Mouse (Mus musculus) kidney, postnatal 0 days (tissue): Measurements from ENCODE around the gene Mroh3. TPM values are rescaled to one million over a fixed set of nuclear protein-coding genes. Genes with fewer than 3 reads are reported as not detected.

ENCODE experiments used
- ATAC-seq: fragments of 200-750 bp; cut with Nextera tagmentation; replicated peaks from 2 replicates; pipeline ENCODE4 v1.8.0; 2017; ENCODE audit warnings: low read depth, moderate number of reproducible peaks, moderate TSS enrichment, moderate library complexity; ENCODE audit not compliant: low FRiP score
- DNase-seq: peaks from one replicate; pipeline ENCODE4 v3.0.0-alpha.2; 2016; ENCODE audit warnings: low spot score
- H3K27ac ChIP-seq: fragments of 300-500 bp; sonication (generic); 2 replicates; pipeline ENCODE4 v1.5.1; 2014; ENCODE audit warnings: mild to moderate bottlenecking
- H3K27me3 ChIP-seq: fragments of 300-500 bp; sonication (generic); 2 replicates; pipeline ENCODE4 v1.6.1; 2014; ENCODE audit warnings: low read length, mixed read lengths; ENCODE audit not compliant: insufficient read depth
- H3K36me3 ChIP-seq: fragments of 300-500 bp; sonication (generic); 2 replicates; pipeline ENCODE4 v1.6.1; 2014; ENCODE audit warnings: low read length, mixed read lengths; ENCODE audit not compliant: insufficient read depth
- H3K4me1 ChIP-seq: fragments of 300-500 bp; sonication (generic); replicated peaks from 2 replicates; pipeline ENCODE4 v1.6.1; 2014; ENCODE audit warnings: antibody characterized with exemption, low read length, mixed read lengths; ENCODE audit not compliant: insufficient read depth
- H3K4me2 ChIP-seq: fragments of 300-500 bp; sonication (generic); 2 replicates; pipeline ENCODE4 v1.6.1; 2014; ENCODE audit warnings: mild to moderate bottlenecking, low read length, moderate library complexity, mixed read lengths
- H3K4me3 ChIP-seq: fragments of 300-500 bp; sonication (generic); replicated peaks from 2 replicates; pipeline ENCODE4 v1.5.1; 2014; ENCODE audit warnings: low read depth, low read length
- H3K9ac ChIP-seq: fragments of 300-500 bp; sonication (generic); 2 replicates; pipeline ENCODE4 v1.6.1; 2014; ENCODE audit warnings: low read depth, low read length
- H3K9me3 ChIP-seq: fragments of 300-500 bp; sonication (generic); replicated peaks from 2 replicates; pipeline ENCODE4 v1.6.1; 2016; ENCODE audit warnings: low read length, inconsistent platforms, mixed read lengths
- CTCF ChIP-seq: IDR thresholded peaks from 2 replicates; pipeline ENCODE4 v1.5.1; 2016; ENCODE audit warnings: antibody characterized with exemption, low read depth, mild to moderate bottlenecking, moderate library complexity
- WGBS: fragments of 180-500 bp; shearing (Covaris S2); extraction: QIAGEN DNeasy Blood & Tissue Kit; methylation state at CpG from one replicate; pipeline ENCODE4 v1.1.7; 2014; 5-methylcytosine and 5-hydroxymethylcytosine counted together
- polyA plus RNA-seq: library from polyadenylated mRNA; unstranded; fragments of >200 nt; fragmentation: Nextera tagmentation; extraction: Ambion mirVana; gene quantifications from 2 replicates; pipeline ENCODE4 v1.2.1, GENCODE M21; 2015

Mroh3 gene
- polyA plus RNA-seq, result not detected in 2 replicates

GRCm38 (mm10) chr1:136212803-136213202 lies at the start of gene Mroh3:
TSS of gene Mroh3 (minus strand) at chr1:136212828.
- Histone ChIP-seq H3K4me2 (no peak within 1 kb of the TSS), H3K27me3 (no peaks in the 10 kb centered on the region), H3K4me1 (no peaks in the 10 kb centered on the region), H3K27ac (no peak within 1 kb of the TSS), H3K9me3 (no peaks in the 10 kb centered on the region), H3K4me3 (no peak within 1 kb of the TSS), H3K9ac (no peak within 1 kb of the TSS), H3K36me3 (peaks cover 5% of the 10 kb centered on the region; the same call in 1 of the 2 replicates)
- DNase-seq (peak; percentile 69), ATAC-seq (peak; percentile 47)
- TF ChIP-seq CTCF, result peak; percentile 72
- 57% methylated on average over 3 of the region's 3 CpGs for WGBS

GRCm38 (mm10) chr1:136260635-136261238 lies 48.1 kb upstream of the Mroh3 start, which contains the start of gene Gpr25:
TSS of gene Gpr25 (minus strand) at chr1:136260873.
- DNase-seq, result no peak
- ATAC-seq, result no peak; the same call in 1 of the 2 replicates
- H3K4me1 ChIP-seq, result peaks cover 12% of the 10 kb centered on the region; the same call in 1 of the 2 replicates
- H3K9me3 ChIP-seq, result no peaks in the 10 kb centered on the region
- H3K27ac ChIP-seq, result no peak within 1 kb of the TSS
- peak within 1 kb of the TSS; percentile 92 for H3K4me2 ChIP-seq
- H3K36me3 ChIP-seq, result no peaks in the 10 kb centered on the region
- H3K9ac ChIP-seq, result peak within 1 kb of the TSS; percentile 42
- TF ChIP-seq CTCF, result no peak
- H3K4me3 ChIP-seq, result peak within 1 kb of the TSS; percentile 48
- 9% methylated on average over 28 of the region's 28 CpGs for WGBS
- peaks cover 55% of the 10 kb centered on the region for H3K27me3 ChIP-seq

DNA sequence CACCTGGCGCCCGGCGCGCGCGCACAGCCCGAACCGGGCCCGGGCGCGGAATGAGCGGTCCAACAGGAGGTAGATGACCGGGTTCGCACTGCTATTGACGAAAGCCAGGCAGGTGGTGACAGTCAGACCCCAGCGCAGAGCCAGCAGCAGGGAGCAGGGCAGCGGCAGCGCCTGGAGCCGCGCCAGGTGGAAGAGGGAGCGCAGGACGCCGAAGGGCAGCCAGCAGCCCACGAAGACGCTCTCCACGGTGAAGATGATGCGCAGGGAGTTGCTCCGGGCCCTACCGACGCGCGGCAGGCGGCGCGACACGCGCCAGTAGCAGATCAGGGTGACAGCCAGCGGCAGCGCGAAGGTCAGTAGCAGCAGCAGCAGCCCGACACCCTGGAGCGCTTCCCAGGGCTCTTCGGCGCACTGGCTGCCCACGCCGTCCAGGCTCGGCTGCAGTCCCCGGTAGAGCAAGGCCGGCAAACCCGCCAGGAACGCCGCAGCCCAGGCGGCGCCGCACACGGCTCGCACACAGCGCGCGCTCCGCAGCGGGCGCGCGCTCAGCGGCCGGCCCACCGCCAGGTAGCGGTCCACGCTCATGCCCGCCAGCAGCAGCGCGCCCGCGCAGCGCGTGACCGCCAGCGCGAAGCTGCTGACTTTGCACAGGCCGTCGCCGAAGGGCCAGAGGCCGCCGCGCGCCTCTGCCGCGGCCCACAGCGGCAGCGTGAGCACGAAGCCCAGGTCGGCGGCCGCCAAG lies 47.4 kb upstream of the Mroh3 start:
- Histone ChIP-seq H3K9ac (peak overlapping the region; percentile 42), H3K36me3 (no peaks in the 10 kb centered on the region), H3K27me3 (peaks cover 55% of the 10 kb centered on the region), H3K27ac (no peak overlapping the region), H3K4me3 (peak overlapping the region; percentile 48), H3K9me3 (no peaks in the 10 kb centered on the region), H3K4me2 (peak overlapping the region; percentile 92), H3K4me1 (peaks cover 12% of the 10 kb centered on the region; the same call in 1 of the 2 replicates)
- DNase-seq, result peak; percentile 57
- TF ChIP-seq CTCF, result no peak
- peak; percentile 75 for ATAC-seq
- WGBS, result under 1% methylated on average over 66 of the region's 95 CpGs

- Histone ChIP-seq H3K27me3 (peaks cover 55% of the 10 kb centered on the region), H3K4me2 (peak overlapping the region; percentile 92), H3K36me3 (no peaks in the 10 kb centered on the region), H3K9ac (no peak overlapping the region), H3K4me3 (peak overlapping the region; percentile 48), H3K4me1 (peaks cover 12% of the 10 kb centered on the region; the same call in 1 of the 2 replicates), H3K27ac (no peak overlapping the region), H3K9me3 (no peaks in the 10 kb centered on the region)
- DNase-seq, result no peak
- no peak for ATAC-seq
- 3% methylated on average over 16 of the region's 16 CpGs for WGBS
- TF ChIP-seq CTCF, result no peak
Observed at GRCm38 (mm10) chr1:136259543-136259892, 46.9 kb upstream of the Mroh3 start.

- Histone ChIP-seq H3K27me3 (peaks cover 55% of the 10 kb centered on the region), H3K9me3 (no peaks in the 10 kb centered on the region), H3K4me3 (no peak overlapping the region), H3K36me3 (no peaks in the 10 kb centered on the region), H3K9ac (no peak overlapping the region), H3K4me2 (no peak overlapping the region), H3K4me1 (peaks cover 12% of the 10 kb centered on the region; the same call in 1 of the 2 replicates), H3K27ac (no peak overlapping the region)
- ATAC-seq (no peak), DNase-seq (no peak)
- TF ChIP-seq CTCF, result no peak
- 75% methylated on average over 9 of the region's 9 CpGs for WGBS
Observed at GRCm38 (mm10) chr1:136258495-136258894, 45.9 kb upstream of the Mroh3 start.

DNA sequence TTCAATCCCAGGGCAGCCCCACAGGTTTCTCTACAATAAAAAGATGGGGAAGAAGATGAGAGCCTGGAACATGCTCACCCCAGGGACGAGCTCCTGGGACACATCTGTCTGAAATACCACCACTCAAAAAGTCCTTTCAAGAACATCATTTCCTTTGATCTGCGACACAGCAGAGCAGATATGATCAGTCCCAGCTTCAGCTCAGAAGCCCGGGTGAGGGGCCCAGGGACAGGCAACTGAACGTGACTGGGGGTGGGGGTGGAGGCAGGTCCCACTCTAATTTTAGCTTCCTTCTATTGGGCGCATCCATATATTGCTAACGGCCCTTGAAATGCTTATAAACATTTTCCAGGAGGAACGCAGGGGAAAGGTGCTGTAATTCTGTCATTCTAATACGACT lies 43.0 kb upstream of the Mroh3 start:
- TF ChIP-seq CTCF, result no peak

More for the DNA sequence above, 43.0 kb upstream of the Mroh3 start:
- Histone ChIP-seq H3K36me3 (no peaks in the 10 kb centered on the region), H3K27ac (no peak overlapping the region), H3K9me3 (no peaks in the 10 kb centered on the region), H3K27me3 (peaks cover 38% of the 10 kb centered on the region), H3K4me2 (no peak overlapping the region), H3K9ac (no peak overlapping the region), H3K4me1 (peaks cover 9% of the 10 kb centered on the region; the same call in 1 of the 2 replicates), H3K4me3 (no peak overlapping the region)
- no peak for DNase-seq
- WGBS, result 45% methylated on average over 8 of the region's 8 CpGs
- ATAC-seq, result no peak
